Mouse (Mus musculus) left cerebral cortex, adult 2 months (tissue): Measurements from ENCODE around the gene Tjp1. TPM values are rescaled to one million over a fixed set of nuclear protein-coding genes. Genes with fewer than 3 reads are reported as not detected.

Experiments
- DNase-seq, 2 experiments: peaks; one replicate each; pipeline ENCODE4 v3.0.0; 2021 to 2022; ENCODE audit warnings: low spot score in 2 of 2, mixed read lengths in 1 of 2; ENCODE audit errors: extremely low spot score in 1 of 2
- H3K27ac ChIP-seq: fragments of 200-600 bp; 2 replicates; pipeline ENCODE4 v1.8.1; 2022
- H3K4me3 ChIP-seq: fragments of 200-600 bp; 2 replicates; pipeline ENCODE4 v1.8.1; 2022
- CTCF ChIP-seq: fragments of 200-600 bp; IDR thresholded peaks from 2 replicates; pipeline ENCODE4 v1.8.1; 2022; ENCODE audit warnings: antibody characterized with exemption, mild to moderate bottlenecking, moderate library complexity
- intact Hi-C: fragments of 180-260 bp; cut with DNase I; formaldehyde crosslinking; loops from one replicate; pipeline ENCODE4 v1.15.1; 2025
- total RNA-seq, 2 experiments: library from RNA; stranded (reverse); gene quantifications; 2 replicates each; pipeline ENCODE4 v1.2.3; 2021

Gene Tjp1
- total RNA-seq, 2 experiments from 2014 or later = 148 to 153 TPM

DNA sequence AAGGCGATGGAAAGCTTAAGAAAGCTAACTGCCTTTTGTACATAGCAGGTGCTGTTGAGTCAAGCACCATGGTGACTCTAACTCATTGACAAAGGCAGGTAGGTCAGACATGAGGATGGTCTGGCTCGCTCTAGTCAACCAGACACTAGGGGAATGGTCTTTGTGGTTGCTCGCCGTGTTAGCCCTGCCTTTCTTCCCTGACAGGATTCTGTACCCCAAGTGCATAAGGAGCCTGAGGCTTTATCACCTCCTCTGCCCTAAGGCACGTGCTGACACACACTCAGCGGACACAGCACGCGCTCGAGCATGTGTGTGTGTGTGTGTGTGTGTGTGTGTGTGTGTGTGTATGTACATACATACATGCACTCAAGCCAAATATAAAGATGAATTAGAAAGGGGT is 146.9 kb downstream of the Tjp1 start:
- intact Hi-C loops = no loop called here
- no peak for TF ChIP-seq CTCF
- DNase-seq = no peak
- Histone ChIP-seq H3K27ac (no peak overlapping the region; the same call in 1 of the 2 replicates), H3K4me3 (no peak overlapping the region)

DNA sequence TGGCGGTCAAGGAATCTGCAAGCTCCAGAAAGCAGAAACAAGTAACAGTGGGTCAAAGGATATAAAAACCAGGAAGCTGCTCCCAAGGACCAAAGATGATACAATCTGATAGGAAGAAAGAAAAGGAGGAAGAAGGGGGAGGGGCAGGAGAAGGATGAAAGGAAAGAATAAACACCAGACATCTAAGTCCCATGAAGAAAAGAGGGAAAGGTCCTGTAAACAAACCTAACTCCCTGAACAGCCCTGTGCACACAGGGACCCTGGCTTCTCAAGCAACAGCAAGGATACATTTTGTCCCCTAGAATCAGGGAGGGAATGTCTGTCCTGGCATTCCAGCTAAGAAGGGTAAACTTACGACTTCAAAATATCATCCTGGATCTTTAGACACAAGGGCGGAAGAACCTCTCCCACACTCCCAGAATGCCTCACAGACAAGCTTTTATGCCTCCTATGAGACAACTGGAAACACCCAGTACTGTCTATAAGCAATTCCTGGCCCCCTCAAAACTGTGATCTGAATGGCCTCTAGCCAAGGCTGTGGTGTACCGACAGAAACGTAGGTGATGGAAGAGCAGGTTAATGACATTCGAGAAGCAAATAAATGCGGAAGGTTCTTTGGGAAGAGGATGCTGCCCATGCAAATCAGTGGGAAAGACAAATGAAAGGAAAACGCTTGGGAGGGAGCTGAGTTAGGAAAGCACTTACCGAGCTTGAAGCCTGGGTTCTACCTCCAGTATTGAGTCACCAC is 148.6 kb downstream of the Tjp1 start:
- Histone ChIP-seq H3K4me3 (no peak overlapping the region), H3K27ac (peak overlapping the region; percentile 63; the same call in 1 of the 2 replicates)
- no peak for DNase-seq
- TF ChIP-seq CTCF = no peak
- intact Hi-C loops = no loop called here

DNA sequence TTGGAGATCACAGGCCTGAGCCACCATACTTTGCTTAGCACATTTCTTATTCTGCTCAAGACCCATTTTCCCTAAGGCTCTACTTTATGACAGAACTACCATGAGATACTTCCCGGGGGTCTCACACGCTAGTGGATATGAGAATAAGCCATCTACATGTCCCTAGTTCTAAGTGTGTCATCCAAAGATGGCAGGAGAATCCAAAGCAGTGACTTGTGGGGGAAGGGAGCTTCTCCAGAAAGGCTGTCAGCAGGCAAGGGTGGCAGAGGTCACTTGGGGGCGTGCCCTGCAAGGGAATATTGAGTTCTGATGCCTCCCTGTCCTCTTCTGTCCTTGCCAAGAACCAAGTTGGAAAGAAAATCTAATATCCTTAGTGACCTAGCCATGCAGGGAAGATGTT is 150.1 kb downstream of the Tjp1 start:
- intact Hi-C loops = no loop called here
- no peak overlapping the region for H3K4me3 ChIP-seq
- DNase-seq = no peak
- TF ChIP-seq CTCF = no peak
- no peak overlapping the region for H3K27ac ChIP-seq

DNA sequence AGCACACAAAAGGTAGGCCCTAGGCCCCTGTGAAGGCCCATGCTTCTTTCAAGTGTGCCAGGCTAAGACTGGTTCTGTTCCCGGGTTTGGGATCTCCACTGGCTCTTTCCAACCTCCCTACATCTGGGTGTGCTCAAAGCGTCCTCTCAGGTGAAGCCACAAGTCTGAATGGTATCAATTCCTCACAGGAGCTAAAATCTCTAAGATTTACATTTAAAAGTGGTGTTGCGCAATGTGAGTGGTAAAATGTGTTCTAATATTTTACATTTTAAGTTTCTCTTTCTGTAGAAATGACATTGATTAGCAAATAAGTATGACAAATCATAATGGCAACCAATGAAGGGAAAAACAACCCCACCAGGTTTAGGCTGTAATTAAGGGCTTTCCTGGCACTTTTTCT is 152.0 kb downstream of the Tjp1 start:
- Histone ChIP-seq H3K4me3 (no peak overlapping the region), H3K27ac (no peak overlapping the region)
- intact Hi-C loops = no loop called here
- no peak for DNase-seq
- TF ChIP-seq CTCF = no peak

DNA sequence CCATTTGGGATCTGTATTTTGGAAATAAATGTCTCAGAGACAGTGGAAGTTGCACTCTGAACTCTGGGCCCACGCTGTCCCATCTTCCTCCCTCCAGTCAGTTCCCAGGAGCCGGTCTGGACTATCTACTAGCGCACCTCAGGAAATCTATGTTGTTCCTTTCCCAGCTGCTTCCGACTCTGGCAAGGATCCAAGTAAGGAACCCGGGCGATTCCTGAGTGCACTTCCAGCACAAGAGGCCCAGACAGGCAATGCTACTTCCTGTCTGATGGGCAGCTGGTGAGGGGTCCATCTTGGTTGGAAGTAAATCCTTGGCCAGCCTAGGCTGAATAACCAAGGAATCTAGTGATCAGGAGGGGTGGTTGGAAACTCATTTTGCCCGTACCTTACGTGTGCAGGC is 152.4 kb downstream of the Tjp1 start:
- Histone ChIP-seq H3K27ac (no peak overlapping the region), H3K4me3 (no peak overlapping the region)
- DNase-seq = no peak
- intact Hi-C loops = no loop called here
- no peak for TF ChIP-seq CTCF

DNA sequence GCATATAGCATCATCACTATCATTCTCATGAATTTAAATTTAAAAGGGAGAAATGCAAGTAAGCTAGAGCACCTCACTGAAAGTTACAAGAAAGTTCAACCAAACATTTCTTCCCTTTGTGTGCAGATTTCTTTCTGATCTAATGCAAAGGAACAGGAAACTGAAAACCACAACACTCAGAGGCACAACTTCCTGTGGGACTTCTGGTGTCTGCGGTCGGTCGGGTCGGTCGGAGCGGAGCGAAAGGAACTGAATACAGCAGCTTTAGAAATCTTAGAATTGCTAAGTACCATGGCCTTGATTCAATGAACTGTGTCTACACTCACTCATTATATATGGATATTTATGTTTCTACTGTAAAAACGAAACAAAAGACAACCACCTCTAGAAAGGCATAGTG is 154.2 kb downstream of the Tjp1 start:
- H3K27ac ChIP-seq = 0 out of 2 replicates have a peak overlapping the region, but pooled peaks have one; percentile 2
- intact Hi-C loops = loop anchor here (5.0 kb wide), 1 partner anchor 39 kb away; no protein-coding TSS in a partner anchor
- no peak for TF ChIP-seq CTCF
- no peak for DNase-seq
- no peak overlapping the region for H3K4me3 ChIP-seq

DNA sequence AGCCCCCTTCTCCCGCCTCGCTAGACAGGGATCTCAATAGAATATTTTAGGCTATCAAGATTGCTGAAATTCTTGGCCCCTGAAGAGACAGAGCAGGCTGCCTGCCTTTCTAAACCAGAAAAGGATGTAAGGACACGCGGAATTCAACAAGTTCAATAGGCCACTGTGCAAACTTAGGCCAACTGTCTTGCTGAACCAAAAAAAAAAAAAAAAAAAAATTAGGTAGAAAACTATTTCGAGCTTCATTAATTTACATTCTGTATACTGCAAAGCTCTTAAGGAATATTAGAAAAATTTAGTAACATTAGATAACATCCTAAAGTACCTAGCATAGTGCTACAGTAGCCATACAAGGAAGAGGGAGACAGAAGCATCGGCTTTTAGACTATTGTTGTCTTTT is 155.8 kb downstream of the Tjp1 start:
- TF ChIP-seq CTCF = no peak
- peak overlapping the region; percentile 93 for H3K27ac ChIP-seq
- intact Hi-C loops = loop anchor here (5.0 kb wide), 1 partner anchor 41 kb away; no protein-coding TSS in a partner anchor
- H3K4me3 ChIP-seq = peak overlapping the region; percentile 74
- no peak for DNase-seq

DNA sequence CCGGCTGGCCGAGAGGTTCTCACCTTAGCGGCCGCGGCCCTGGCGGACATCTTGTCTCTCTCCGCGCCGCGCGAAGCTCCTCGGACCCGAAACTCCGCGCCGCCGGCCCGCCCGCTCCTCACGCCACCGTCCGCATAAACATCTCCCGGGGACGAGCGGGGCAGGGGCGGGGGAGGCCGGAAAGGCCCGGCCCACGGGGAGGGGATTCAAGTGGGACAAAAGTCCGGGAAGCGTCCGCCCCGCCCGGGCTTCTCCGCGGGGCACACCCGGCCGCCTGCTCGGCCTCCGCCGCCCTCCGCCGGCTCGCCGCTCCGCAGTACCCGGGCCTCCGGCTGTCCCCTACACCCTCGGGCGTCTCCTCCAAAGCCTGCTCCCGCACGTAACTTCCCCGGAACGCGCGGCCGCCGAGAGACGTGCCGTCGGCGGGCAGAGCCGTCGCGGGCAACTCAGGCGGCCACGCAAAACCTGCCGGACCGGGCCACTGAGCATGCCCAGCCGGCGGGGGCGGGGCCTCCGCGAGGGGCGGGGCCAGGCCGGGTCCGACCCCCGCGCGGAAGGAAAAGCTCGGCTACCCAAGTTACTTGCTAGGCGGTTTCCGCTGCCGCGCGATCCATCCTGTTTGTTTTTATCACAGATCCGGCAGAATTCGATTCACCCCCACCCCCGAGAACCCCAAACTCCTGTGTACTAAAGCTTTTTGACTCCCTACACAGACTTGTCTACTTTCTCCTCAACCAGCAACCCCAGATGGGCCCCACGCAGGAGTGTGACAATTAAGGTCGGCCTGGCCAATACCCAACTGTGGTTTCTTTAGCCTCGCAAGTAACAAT is 156.6 kb downstream of the Tjp1 start:
- peak overlapping the region; percentile 74 for H3K4me3 ChIP-seq
- no peak for TF ChIP-seq CTCF
- H3K27ac ChIP-seq = peak overlapping the region; percentile 93
- intact Hi-C loops = loop anchor here (5.0 kb wide), 1 partner anchor 41 kb away; no protein-coding TSS in a partner anchor
- peak; percentile 89 to 93 for DNase-seq

DNA sequence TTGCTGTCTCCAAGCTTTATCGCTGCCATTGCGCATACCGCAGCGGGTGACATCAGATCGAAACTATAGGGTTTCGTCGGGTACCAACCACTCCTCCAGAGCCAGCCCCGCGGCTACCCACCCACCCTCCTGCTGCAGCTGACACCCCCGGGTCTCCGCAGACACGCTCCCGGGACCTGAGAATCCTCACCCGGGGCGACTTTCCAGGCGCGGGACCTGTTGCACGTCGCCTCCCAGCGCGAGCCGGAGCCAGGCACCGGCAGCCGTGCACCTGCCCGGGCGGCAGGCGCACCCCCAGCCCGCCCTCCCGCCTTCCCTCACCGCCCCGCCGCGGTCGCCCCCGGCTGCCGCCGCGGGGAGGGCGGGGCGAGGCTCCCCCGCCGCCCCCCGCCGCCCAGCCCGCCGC is 157.2 kb downstream of the Tjp1 start:
- intact Hi-C loops = loop anchor here (5.0 kb wide), 1 partner anchor 42 kb away; no protein-coding TSS in a partner anchor
- peak overlapping the region; percentile 93 for H3K27ac ChIP-seq
- no peak for TF ChIP-seq CTCF
- DNase-seq = peak; percentile 35 to 43
- H3K4me3 ChIP-seq = peak overlapping the region; percentile 74

DNA sequence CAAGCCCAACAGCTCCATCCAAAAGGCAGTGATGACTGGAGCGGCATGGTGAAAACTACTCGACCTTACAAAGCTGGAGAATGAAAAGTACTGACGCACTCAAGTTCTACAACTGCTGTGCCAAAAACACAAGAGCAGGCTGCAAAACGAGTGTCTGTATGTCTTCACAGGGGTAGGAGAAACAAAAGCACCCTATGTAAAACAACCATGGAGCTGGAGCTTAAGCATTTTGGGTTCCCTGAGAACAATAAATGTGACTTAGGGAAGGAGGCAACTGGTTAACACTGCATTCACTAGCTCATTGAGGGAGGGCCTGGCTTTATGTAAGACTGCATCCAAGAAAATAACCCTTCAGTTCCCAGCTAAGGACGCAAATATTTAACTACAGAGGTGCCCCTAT is 158.5 kb downstream of the Tjp1 start:
- no peak for TF ChIP-seq CTCF
- intact Hi-C loops = no loop called here
- DNase-seq = no peak
- Histone ChIP-seq H3K4me3 (peak overlapping the region; percentile 74), H3K27ac (peak overlapping the region; percentile 93)

DNA sequence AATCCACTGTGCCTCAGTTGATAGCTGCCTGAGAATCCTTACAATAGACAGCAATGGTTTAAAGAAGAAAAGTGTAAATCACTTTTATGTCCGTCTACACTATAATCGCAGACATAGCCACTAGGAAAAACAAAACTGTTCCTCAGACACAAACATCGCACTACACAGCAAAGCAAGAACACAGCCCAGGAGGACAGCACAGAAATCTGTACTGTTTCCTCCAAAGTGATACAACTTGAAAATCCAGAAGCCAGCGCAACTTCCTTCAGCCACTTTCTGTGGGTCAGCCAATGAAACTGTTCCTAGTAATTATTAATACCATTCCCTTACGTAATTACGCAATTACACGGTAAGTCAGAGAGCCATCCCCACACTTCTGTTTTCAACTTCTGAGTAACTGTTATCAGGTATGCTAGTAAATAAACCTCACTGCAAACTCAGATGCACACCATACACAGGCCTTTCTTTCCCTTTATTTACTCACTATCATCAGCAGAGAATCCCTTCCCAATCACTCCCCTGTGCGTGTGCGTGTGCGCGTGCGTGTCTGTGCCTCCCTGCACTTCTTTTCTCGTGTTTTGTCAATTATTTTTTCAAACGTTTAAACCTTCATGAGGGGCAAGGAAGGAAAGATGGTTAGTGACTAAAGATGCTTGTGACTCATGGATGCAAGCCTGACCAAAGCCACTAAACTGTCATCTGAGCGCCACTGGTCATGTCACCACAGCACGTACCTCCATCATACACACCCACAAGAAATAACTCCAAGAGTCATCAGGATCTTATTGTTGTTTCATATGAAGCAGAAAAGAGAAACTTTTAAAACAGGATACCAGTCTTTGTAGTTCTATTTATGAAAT is 160.0 kb downstream of the Tjp1 start:
- DNase-seq = no peak
- no peak for TF ChIP-seq CTCF
- peak overlapping the region; percentile 93; the same call in 1 of the 2 replicates for H3K27ac ChIP-seq
- intact Hi-C loops = no loop called here
- peak overlapping the region; percentile 74 for H3K4me3 ChIP-seq
